Mouse (Mus musculus) hindbrain, embryonic 10.5 days (tissue): Measurements from ENCODE around the gene Max. TPM values are rescaled to one million over a fixed set of nuclear protein-coding genes. Genes with fewer than 3 reads are reported as not detected.

Experiments used
- DNase-seq: peaks from one replicate; pipeline ENCODE4 v3.0.0-alpha.2; 2017; ENCODE audit warnings: low spot score
- H3K27ac ChIP-seq: fragments of 300-500 bp; sonication (generic); 2 replicates; pipeline ENCODE4 v1.5.1; 2016; ENCODE audit warnings: mild to moderate bottlenecking, moderate library complexity
- H3K27me3 ChIP-seq: fragments of 300-500 bp; sonication (generic); 2 replicates; pipeline ENCODE4 v1.6.1; 2016; ENCODE audit warnings: mild to moderate bottlenecking; ENCODE audit not compliant: poor library complexity, insufficient read depth, severe bottlenecking
- H3K36me3 ChIP-seq: fragments of 300-500 bp; sonication (generic); 2 replicates; pipeline ENCODE4 v1.6.1; 2016; ENCODE audit warnings: mild to moderate bottlenecking, moderate library complexity
- H3K4me1 ChIP-seq: fragments of 300-500 bp; sonication (generic); replicated peaks from 2 replicates; pipeline ENCODE4 v1.6.1; 2016; ENCODE audit warnings: mild to moderate bottlenecking
- H3K4me3 ChIP-seq: fragments of 300-500 bp; sonication (generic); 2 replicates; pipeline ENCODE4 v1.5.1; 2016; ENCODE audit warnings: mild to moderate bottlenecking, moderate library complexity
- H3K9me3 ChIP-seq: fragments of 300-500 bp; sonication (generic); 2 replicates; pipeline ENCODE4 v1.6.1; 2016; ENCODE audit warnings: mild to moderate bottlenecking, moderate library complexity
- WGBS: fragments of 180-500 bp; shearing (Covaris S2); methylation state at CpG from one replicate; pipeline ENCODE4 v1.1.7; 2016; 5-methylcytosine and 5-hydroxymethylcytosine counted together
- polyA plus RNA-seq: library from polyadenylated mRNA; unstranded; fragments of >200 nt; fragmentation: Nextera tagmentation; extraction: Ambion mirVana; gene quantifications from 2 replicates; pipeline ENCODE4 v1.2.1, GENCODE M21; 2016

Gene Max
- polyA plus RNA-seq, 1 experiment from 2014 or later: 17.1 TPM

DNA sequence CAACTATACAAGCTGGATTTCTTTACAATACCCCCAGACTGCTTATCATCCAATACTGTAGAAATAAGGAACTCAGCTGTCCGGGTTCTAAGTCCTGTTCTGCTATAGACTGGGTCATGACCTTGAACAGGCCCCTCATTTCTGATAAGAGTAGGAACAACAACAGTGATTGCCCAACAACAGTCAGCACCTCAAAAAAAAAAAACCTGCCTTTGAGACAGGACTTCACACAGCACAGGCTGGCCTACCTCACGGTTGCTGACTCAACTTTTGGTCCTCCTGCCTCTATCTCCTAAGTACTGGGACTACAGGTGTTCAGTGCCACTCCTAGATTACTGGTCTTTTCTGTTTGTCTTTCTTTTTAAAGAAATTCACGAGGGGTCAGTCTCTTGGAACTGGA is 13.2 kb downstream of the Max start:
- Histone ChIP-seq H3K27me3 (no peaks in the 10 kb centered on the region), H3K36me3 (peaks cover 100% of the 10 kb centered on the region), H3K9me3 (no peaks in the 10 kb centered on the region), H3K4me3 (no peak overlapping the region), H3K4me1 (no peaks in the 10 kb centered on the region), H3K27ac (no peak overlapping the region)
- WGBS: 89% methylated on average over 3 of the region's 3 CpGs
- DNase-seq: no peak

DNA sequence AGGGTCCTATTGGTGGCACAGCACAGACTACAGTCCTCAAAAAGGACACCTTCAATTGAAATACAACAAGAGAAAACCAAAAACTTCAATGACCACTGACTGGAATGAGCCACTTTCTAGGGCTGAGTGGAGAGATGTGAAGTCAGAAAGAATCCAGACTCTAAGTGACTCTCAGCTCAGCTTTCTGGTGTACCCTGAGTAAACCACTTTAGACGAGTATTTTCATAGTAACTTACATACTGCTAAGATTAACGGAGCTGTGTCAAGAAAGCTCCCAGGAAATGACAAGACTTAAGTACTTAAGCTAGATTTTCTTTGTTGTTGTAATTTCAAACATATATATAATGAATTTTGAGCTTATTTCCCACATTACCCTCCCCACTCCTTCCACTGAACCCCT is 13.8 kb downstream of the Max start:
- DNase-seq: no peak
- no peaks in the 10 kb centered on the region for H3K4me1 ChIP-seq
- H3K27me3 ChIP-seq: no peaks in the 10 kb centered on the region
- WGBS: 93% methylated on average over 2 of the region's 2 CpGs
- no peaks in the 10 kb centered on the region for H3K9me3 ChIP-seq
- H3K36me3 ChIP-seq: peaks cover 100% of the 10 kb centered on the region
- no peak overlapping the region for H3K4me3 ChIP-seq
- no peak overlapping the region for H3K27ac ChIP-seq

DNA sequence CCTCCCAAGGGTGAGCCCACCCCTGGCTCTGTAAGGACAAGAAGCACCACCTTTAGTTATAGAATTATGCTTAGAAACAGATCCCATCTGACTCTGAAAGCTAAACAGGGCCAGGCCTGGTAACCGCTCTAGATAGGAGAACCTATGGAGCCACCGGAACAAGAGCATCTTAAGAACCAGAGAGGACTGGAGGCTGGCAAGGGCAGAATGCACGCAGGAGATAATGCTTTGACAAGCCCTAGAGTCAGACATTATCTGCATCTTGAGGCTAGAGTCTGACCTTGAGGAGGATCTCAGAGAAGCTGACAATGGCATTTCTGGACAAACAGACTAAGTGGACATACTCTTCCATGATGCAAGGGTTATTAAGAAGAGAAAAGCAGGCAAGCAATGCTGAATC is 14.5 kb downstream of the Max start:
- H3K27ac ChIP-seq: no peak overlapping the region
- DNase-seq: no peak
- H3K4me3 ChIP-seq: no peak overlapping the region
- H3K36me3 ChIP-seq: peaks cover 100% of the 10 kb centered on the region
- no peaks in the 10 kb centered on the region for H3K27me3 ChIP-seq
- H3K9me3 ChIP-seq: no peaks in the 10 kb centered on the region
- H3K4me1 ChIP-seq: no peaks in the 10 kb centered on the region
- 97% methylated on average over 3 of the region's 3 CpGs for WGBS

DNA sequence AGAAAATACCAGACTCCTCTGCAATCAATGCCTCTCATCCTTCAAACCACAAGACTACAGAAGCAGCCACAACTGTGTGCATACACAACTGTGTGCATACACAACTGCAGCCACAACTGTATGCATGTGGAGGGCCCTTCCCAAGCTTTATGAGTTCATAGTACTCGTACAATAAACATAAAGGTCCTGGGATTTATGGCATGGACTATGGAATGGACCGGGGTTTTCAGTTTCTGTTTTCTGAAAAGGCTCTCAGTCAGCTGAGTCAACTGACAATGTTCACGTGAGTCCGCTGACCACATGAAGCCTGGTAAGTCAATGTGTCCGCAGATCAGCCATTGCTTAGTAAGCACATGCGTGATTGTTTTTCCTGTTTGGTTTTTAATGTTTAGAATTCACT is 18.5 kb downstream of the Max start:
- no peak overlapping the region for H3K4me3 ChIP-seq
- no peak overlapping the region for H3K27ac ChIP-seq
- DNase-seq: no peak
- H3K36me3 ChIP-seq: peaks cover 100% of the 10 kb centered on the region
- WGBS: 92% methylated on average over 6 of the region's 6 CpGs
- H3K4me1 ChIP-seq: no peaks in the 10 kb centered on the region
- no peaks in the 10 kb centered on the region for H3K27me3 ChIP-seq
- H3K9me3 ChIP-seq: no peaks in the 10 kb centered on the region

DNA sequence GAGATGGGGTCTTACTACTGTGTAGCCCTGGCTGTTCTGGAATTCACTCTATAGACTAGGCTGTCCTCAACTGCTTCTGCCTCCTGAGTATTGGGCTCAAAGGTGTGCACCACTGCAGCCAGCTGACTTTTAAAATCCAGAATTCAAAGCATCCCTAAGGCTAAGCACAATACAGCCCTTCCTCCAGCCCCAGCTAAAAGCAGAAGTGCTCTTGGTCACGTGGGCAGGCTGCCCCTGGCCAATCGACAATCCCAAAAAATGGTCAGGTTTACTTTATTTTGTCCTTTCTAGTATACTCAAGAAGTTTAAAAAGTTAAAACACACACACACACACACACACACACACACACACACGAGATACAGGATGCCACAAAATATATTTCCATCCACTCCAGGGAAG is 19.0 kb downstream of the Max start:
- peaks cover 100% of the 10 kb centered on the region for H3K36me3 ChIP-seq
- H3K4me1 ChIP-seq: no peaks in the 10 kb centered on the region
- no peak overlapping the region for H3K4me3 ChIP-seq
- no peaks in the 10 kb centered on the region for H3K27me3 ChIP-seq
- 87% methylated on average over 3 of the region's 3 CpGs for WGBS
- H3K27ac ChIP-seq: no peak overlapping the region
- no peak for DNase-seq
- no peaks in the 10 kb centered on the region for H3K9me3 ChIP-seq

DNA sequence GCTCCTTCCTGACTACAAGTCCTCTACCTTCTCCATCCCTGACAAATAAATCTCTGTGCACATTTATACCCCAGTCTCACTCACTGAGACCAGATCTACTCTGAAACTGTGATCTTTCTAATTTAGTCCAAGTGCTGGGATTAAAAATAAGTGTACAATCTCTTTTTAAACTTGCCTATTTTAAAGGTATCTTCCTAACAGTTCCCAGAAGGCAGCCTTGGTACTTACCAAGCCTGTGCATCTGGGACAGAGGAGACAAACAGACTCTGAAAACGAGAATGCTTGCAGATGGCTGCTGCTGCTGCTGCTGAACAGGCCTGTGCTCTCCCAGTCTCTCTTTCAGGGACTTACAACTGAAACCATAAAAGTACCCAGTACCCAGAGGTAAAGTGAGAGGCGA is 19.5 kb downstream of the Max start:
- DNase-seq: no peak
- Histone ChIP-seq H3K4me3 (no peak overlapping the region), H3K36me3 (peaks cover 100% of the 10 kb centered on the region), H3K27me3 (no peaks in the 10 kb centered on the region), H3K4me1 (no peaks in the 10 kb centered on the region), H3K9me3 (no peaks in the 10 kb centered on the region), H3K27ac (no peak overlapping the region)
- 82% methylated on average over 2 of the region's 2 CpGs for WGBS

DNA sequence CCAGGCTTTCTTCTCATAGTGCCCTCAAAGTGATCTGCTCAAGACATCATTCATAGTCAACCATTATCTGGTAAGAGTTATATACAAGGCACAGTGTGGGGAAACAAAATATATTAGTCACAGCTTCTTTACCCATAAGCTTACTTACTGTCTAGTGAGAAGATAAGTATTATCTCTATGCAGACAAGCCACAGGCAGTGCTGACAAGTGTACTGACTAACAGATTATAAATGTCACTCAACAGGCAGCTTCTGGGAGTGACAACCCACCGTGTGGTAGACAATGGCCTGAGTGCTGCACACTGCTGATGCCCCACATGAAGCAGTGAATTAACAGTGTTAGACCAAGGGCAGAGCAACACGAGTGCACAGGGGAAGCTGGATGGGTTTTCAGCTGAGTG is 20.5 kb downstream of the Max start:
- peaks cover 100% of the 10 kb centered on the region for H3K36me3 ChIP-seq
- H3K9me3 ChIP-seq: no peaks in the 10 kb centered on the region
- H3K27me3 ChIP-seq: no peaks in the 10 kb centered on the region
- WGBS: 81% methylated on average over 2 of the region's 2 CpGs
- H3K4me1 ChIP-seq: no peaks in the 10 kb centered on the region
- no peak overlapping the region for H3K27ac ChIP-seq
- H3K4me3 ChIP-seq: no peak overlapping the region
- DNase-seq: no peak

DNA sequence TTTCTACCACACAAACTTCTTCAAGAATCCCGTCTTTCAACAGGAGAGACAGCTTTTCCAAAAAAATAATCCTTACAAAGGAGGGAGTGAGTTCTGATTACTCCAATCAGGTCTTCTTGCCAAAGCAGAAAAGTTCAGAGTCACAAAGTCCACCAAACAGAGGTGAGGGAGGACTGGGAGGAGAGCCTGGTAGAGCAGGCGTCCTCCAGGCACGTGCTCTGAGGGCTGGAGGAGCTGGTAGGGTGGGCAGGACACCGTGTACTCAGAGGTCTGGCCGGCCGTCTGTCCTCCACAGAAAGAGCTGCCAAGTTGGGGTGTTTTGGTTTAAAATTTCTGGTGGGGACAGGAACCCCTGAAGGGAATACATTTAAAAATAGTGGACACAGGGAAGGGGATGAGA is 24.0 kb downstream of the Max start:
- WGBS: 94% methylated on average over 6 of the region's 6 CpGs

DNA sequence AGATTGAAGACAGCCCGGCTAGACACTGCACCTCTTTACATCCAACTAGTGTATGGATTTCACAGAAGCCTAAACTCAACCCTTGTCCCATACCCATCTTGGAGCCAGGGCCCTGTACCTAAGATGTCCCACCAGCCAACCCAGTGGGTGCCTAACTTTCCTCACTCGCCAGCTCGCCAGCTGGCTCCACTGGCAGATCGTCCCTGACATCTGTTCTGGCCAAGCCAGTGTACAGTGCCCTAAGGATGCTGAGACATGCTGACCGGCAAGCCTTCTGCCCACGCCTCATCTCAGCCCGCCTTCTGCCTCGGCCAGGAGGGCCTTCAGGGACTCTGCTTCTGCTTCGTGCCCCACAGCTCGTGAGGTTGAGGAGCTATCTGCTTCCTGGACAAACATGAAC is 25.8 kb downstream of the Max start:
- Histone ChIP-seq H3K36me3 (peaks cover 72% of the 10 kb centered on the region), H3K4me3 (no peak overlapping the region), H3K27me3 (no peaks in the 10 kb centered on the region), H3K4me1 (no peaks in the 10 kb centered on the region), H3K9me3 (no peaks in the 10 kb centered on the region), H3K27ac (no peak overlapping the region)
- no peak for DNase-seq
- WGBS: 94% methylated on average over 10 of the region's 10 CpGs

More for the DNA sequence above, 24.0 kb downstream of the Max start:
- Histone ChIP-seq H3K27ac (no peak overlapping the region), H3K4me3 (no peak overlapping the region), H3K27me3 (no peaks in the 10 kb centered on the region), H3K9me3 (no peaks in the 10 kb centered on the region), H3K4me1 (no peaks in the 10 kb centered on the region), H3K36me3 (peaks cover 83% of the 10 kb centered on the region)
- no peak for DNase-seq

DNA sequence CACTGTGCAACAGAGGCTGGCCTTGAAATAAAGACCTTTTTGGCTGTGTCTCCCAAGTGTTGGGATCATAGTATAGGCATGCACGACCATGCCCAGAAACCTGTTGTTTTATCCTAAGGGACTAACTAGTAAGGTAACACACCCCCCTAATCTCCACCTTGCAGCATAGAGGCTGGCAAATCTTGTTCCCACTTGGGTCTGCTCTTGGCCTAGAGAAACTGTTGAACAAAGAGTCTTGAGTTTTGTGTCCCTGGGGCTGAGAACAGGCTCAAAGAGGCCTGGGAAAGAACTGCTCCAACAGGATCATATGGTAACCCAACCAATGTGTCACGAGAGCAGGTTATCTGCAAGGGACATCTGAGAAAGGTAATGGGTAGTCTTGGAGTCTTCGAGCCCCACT is 27.6 kb downstream of the Max start:
- H3K36me3 ChIP-seq: peaks cover 54% of the 10 kb centered on the region
- H3K9me3 ChIP-seq: no peaks in the 10 kb centered on the region
- H3K27ac ChIP-seq: no peak overlapping the region
- H3K4me1 ChIP-seq: peaks cover 8% of the 10 kb centered on the region
- WGBS: 90% methylated on average over 3 of the region's 3 CpGs
- no peak overlapping the region for H3K4me3 ChIP-seq
- H3K27me3 ChIP-seq: no peaks in the 10 kb centered on the region
- DNase-seq: no peak

DNA sequence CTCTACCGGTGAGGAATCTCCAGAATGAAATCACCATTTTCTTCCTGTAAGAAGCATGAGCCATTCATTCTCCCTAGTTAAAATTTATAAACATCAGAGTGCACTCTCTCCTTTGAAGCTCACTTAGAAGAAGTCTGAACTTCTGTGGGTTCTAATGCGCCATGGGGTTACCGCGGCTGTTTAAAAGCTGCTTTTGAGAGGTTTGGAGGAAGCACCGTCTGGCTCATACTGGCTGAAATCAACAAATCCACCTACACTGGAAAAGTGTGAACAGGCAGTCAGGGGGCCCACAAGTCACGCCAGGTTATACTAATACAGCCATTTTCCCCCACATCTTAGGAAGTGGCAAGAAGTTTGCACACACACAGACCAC is 29.3 kb downstream of the Max start:
- no peak for DNase-seq
- 88% methylated on average over 6 of the region's 6 CpGs for WGBS
- Histone ChIP-seq H3K4me3 (no peak overlapping the region), H3K27me3 (no peaks in the 10 kb centered on the region), H3K36me3 (peaks cover 36% of the 10 kb centered on the region), H3K27ac (0 out of 2 replicates have a peak overlapping the region, but pooled peaks have one; percentile 56), H3K4me1 (peaks cover 10% of the 10 kb centered on the region), H3K9me3 (no peaks in the 10 kb centered on the region)

DNA sequence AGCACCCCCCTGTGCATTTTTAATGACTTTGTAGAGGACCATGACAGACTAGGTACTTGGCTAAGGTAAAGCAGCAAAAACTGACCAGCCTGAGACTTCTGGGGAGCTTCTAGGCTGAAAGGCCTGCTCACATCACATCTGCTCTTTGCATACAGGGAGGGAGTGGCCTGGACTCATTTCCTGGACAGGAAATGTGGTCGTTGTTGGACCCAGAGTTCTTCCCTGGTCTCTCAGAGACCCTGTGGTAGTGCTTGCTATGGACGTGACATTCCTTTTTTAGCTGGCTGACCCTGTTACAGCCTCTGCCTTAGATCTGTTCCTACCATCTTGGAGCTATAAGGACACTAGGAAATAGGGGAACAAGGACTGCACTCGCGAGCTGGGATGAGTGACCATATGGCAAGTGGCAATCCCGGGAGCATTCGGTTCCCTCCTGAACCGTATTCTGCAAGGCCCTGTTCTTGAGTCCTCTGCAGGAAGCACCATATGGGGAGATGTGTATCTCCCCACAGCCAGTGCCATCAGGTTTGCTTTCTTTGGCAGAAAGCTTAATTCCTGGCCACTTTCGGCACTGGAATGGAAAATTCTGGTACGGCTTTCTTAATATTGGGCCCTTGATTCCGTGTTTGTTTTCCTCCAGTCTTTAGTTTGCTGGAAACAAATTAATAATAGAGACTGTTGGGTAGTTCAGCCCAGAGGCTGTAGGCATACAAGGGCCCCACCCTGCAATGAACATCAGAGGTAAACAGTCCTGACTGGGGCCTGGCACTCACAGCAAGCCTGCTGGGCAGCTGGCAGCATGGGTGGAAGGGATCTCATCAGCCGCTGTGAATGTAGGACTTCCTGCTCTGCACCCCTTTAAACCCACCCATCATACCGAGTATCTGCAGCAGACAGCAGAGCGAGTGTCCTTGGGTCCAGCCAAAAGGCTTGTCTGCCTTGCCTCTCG is 30.0 kb downstream of the Max start:
- Histone ChIP-seq H3K4me3 (no peak overlapping the region), H3K27me3 (no peaks in the 10 kb centered on the region), H3K9me3 (no peaks in the 10 kb centered on the region), H3K4me1 (peaks cover 14% of the 10 kb centered on the region), H3K27ac (peak overlapping the region; percentile 56), H3K36me3 (peaks cover 30% of the 10 kb centered on the region)
- 80% methylated on average over 14 of the region's 14 CpGs for WGBS
- DNase-seq: no peak

DNA sequence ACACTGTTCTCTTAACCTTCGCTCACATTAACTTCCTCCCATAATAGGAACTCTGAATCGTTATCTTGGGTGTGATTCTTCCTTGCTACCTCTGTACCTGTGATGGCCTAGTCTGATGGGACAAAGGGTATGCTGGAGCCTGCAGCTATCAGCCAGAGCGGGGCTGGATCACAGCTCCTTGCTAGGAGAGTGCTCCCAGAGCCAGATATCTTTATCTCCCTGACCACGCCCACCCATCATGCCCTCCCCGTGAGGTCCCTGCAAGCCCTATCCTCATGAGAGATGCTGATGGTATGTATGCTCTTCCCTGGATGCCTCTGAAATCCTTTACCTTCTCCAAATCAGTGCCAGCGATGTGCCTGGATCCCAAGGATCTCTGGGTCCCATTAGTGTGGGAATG is 31.8 kb downstream of the Max start:
- 64% methylated on average over 6 of the region's 6 CpGs for WGBS
- H3K9me3 ChIP-seq: no peaks in the 10 kb centered on the region
- H3K27ac ChIP-seq: no peak overlapping the region
- H3K4me3 ChIP-seq: no peak overlapping the region
- H3K36me3 ChIP-seq: peaks cover 13% of the 10 kb centered on the region
- H3K4me1 ChIP-seq: peaks cover 14% of the 10 kb centered on the region
- no peak for DNase-seq
- no peaks in the 10 kb centered on the region for H3K27me3 ChIP-seq
